Mouse (Mus musculus): ENCODE data around the gene Ccl7.

Ccl7 gene

DNA sequence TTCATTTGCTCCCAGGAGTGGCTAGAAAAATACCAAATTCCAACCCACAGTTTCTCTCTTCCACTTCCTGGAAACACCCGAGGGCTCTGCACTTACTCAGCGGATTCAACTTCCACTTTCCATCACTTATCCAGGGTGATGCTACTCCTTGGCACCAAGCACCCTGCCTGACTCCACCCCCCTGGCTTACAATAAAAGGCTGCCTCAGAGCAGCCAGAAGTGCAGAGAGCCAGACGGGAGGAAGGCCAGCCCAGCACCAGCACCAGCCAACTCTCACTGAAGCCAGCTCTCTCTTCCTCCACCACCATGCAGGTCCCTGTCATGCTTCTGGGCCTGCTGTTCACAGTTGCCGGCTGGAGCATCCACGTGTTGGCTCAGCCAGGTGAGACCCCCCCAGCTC lies 10.2 kb upstream of the Ccl7 start, which contains the start of gene Ccl2:
TSS of gene Ccl2 (plus strand) at position 216 of the 400 bp plus-strand sequence.
- no peak for DNase-seq (ENCODE audit: low spot score)

DNA sequence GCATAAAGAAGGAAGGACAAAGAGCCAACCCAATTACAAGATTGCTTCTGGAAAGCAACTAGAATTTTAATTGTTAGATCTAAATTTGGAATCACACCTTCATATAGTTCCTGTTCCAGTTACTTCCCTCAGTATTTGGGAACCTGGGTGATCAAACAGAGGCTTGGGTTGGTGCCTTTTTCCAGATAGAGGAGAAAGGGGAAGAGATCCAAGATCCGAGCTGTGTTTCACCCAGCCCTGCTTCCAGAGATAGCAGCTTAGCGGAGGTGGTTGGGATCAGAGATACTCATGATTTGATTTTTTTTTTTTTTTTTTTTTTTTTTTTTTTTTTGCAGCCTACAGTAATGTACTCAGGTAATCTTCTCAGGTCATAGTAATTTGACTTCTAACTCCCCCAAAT lies 9.7 kb upstream of the Ccl7 start:
- DNase-seq (ENCODE audit: low spot score), result no peak

DNA sequence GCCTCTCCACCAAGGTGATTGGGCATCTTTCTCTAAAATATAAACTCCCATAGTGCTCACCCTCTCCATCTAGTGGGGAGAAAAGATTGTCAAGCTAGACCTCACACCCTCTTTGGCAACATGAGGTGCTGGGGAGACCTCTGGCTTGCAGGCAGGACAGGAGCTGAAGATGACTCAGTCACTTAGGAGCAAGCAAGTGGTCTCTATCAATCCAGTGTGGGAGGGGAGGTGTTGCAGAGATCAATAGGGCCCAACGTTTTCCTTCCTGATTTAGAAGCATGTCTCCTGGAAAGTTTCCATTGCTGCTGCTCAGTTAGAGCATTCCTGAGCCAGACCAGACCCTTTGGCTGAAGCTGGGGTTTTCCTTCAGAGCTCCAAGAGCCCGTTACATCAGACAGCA lies 7.0 kb upstream of the Ccl7 start, which contains the start of gene Gm17268:
TSS of gene Gm17268 (minus strand) at position 28 of the 400 bp plus-strand sequence.
- no peak for DNase-seq (ENCODE audit: low spot score)

DNA sequence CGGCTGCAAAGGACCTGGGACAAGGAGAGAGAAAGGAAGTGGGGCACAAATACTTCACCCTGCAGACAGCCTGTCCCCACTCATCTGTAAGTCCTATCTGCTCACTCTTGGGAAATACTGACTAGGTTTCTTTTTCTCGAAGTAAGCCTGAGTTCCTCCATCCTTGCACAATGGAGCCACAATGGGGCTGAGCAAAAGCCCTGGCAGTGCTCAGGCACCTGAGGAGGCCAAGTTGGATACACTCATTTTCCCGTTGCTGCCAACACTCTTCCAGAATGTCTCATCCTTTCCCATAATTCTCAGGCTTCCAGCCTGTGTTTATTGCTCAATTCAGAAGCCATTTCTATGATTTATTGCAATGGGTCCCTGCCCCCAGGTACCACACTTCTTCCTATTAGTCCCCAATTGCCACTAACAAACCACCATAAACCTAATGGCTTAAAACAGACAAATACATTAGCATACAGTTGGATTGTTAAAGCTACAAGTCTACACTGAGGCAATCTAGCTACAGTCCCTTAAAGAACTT lies 6.3 kb upstream of the Ccl7 start:
- no peak for DNase-seq (ENCODE audit: low spot score)

DNA sequence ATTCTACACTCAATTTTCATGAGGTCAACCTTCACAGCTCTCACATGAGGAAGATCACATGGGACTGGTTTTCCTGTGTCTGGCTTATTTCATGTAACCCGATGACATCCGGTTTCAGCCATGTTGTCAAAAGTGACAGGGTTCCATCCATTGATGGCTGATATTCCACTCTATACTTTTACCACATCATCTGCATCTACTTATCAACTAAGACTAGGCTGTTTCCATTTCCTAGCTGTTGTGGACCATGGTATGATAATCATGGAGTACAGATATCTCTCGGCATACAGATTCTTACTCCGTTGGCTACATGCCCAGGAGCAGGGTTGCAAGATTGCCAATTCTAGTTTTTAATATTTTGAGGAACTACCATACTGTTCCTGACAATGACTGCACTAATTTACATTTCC lies 3.8 kb upstream of the Ccl7 start:
- DNase-seq (ENCODE audit: low spot score), result no peak

DNA sequence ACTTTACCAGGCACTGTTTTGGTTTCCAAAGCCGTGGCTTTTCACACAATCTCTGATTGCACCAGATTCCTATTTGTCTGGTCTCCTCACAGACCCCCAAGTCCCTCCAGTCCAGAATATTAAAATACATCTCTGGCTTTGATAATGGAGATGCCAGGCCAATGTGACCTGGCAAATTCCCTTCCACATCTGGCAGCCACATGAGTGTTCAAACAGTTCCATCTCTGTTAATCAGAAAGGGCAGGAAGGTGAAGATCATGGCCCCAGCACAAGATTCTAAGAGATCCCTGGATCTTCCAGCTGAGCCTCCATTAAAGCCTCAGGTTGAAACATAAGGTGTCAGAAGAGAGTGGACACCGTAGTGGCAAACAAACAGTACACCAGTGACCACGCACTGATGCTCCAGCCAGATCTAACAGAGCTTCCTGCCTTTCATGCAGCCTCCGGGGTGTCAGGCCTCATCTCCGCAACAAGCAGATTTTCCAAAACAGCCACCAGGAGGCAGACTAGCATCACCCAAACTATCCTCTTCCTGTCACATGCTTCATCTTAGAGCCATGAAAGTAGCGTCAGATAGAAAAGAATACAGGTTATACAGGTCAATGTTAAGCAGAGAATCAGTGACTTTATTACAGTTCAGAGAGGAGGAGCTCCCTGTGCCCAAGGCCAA lies 2.4 kb downstream of the Ccl7 start:
- DNase-seq (ENCODE audit: low spot score), result no peak

DNA sequence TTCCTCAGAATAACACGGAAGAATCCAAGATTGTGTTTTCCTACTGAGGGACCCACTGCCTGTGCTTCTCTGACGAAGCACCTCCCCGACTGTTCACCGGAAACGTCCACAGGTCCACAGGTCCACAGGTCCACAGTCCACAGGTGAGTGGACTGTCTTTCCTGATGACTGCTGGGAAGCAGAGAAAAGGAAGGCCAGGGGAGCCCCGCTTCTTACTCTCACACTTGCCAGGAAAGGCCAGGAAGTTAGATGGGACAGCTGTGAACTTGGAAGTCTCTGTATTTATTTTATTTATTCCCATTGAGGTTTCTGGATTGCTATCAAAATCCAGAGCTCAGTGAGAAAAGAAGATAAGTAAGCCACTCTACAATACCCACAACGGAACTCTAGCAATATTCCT lies 8.3 kb downstream of the Ccl7 start:
- DNase-seq (ENCODE audit: low spot score), result no peak

DNA sequence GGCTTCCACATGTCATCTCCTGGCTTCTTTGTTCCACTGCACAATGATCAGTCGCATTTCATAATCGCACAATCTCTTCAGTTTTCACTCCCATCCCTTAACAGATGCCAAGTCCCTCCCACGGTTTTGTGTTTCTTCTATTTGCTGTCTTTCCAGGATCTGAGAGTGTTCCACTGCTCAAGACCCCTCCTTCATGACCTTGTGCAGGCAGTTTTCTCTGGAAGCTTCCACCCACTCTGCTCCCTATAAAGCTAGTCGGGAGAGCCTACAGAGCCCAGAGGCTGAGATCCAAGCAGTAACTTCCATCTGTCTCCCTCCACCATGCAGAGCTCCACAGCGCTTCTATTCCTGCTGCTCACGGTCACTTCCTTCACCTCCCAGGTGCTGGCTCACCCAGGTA lies 12.1 kb downstream of the Ccl7 start, which contains the start of gene Ccl11:
TSS of gene Ccl11 (plus strand) at position 178 of the 400 bp plus-strand sequence.
- no peak for DNase-seq (ENCODE audit: low spot score)

DNA sequence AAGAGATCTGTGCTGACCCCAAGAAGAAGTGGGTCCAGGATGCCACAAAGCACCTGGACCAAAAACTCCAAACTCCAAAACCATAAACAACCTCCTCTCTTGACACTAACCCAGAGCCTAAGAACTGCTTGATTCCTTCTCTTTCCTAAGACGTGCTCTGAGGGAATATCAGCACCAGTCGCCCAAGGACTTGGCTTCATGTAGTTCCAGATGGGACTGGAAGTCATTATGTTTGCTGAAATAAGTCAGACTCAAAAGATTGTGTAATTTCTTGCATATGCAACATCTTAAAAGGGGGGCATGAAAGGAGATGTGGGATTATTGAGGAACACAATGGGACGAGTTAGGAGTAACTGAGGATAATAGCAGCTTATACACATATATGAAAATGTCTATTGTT lies 16.7 kb downstream of the Ccl7 start:
- DNase-seq (ENCODE audit: low spot score), result no peak

DNA sequence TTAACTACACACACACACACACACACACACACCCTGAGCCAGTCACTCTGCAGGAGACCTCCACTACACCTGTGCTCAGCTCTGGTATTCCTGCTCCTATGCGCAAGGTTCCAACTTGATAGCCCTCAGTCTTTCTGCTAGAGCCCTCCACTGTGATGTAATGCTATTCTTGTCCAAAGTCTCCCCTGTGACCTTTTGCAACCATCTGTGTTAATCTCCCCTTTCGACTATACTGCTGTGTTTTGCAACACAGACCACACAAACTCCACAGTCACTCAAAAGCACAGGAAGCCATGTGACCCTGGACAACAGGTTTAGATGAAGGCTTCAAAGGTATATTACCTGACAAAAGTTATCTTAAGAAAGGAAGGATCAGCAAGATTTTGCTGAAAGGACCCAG lies 17.9 kb downstream of the Ccl7 start:
- DNase-seq (ENCODE audit: low spot score), result no peak

DNA sequence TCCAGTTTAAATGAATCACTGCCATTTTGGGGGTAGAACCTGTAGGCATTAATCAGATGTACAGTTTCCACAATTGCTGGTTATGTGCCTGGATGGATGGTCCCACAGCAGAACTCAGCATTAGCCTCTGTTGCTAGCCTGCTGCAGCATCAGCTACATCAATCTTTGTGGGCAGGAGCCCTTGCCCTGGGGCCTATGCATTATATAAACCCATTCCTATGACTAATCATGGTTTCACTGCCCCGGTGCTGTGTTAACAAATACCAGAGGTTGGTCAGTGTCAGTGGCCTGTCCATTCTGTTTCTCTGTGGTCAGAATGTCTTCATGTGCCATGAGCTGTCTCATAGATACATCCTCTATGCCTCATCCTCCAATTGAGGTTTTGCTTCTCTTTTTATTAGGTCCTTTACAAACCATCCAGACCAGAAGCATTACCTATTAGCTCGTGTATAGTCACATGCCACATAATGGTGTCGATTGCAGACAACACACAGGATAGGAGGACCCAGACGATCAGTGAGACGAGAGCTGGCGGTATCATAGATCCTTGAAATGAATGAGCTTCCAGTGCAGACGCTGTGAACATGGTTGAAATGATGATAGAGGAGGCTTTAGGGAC lies 21.6 kb downstream of the Ccl7 start:
- no peak for DNase-seq (ENCODE audit: low spot score)

DNA sequence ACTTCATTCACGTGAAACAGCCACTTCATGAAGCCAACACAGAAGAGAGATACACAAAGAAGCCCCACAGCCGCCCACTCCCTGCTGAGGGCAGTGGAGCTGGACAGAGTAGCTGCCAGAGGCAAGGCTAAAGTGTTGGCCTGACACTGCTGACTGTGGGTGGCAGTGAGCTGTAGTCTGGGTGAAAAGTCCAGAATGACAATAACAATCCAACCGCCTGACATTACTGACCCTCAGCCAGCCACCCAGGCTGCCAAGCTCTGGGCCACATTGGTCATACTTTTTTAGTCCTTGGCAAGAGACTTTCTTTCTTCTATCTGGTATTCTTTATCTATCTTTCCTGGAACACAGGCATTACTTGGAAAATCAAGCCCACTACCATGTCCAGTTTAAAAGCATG lies 25.6 kb downstream of the Ccl7 start:
- DNase-seq (ENCODE audit: low spot score), result no peak

DNA sequence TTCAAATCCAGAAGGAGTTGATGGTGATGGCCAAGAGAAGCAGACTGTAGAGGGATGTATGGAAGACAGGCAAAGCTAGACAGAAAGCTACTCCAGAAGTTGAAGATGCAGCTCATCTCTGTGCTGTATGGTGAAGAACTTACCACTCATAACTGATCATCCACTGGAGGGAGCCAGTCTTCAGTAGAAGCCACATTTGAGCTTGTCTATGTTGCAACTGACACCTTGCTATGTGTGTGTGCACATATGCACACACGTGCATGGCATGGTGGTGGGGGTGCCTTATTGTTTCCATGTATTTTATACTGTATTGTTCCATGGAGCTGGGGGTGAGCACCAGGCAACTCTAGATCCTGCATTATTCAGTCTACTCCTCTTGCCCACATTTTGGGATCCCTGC lies 26.9 kb downstream of the Ccl7 start:
- no peak for DNase-seq (ENCODE audit: low spot score)

DNA sequence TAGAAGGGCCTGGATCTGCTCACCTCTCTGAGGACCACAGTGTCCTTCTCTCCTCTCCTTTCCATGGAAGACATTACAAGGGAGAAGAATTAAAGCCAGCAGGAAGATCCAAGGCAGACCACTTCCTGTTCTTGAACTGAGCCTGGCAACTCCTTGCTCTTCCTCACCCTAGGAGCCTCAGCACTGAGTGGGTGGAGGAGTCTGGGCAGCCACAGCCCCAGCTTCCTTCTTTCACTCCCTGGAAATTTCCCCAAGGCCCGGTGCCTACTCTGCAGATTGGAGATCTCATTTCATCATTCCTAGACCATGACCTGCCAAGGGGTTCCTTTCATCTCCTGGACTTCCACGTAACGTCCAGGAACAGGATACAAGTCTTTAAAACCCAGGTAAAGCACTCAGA lies 27.5 kb downstream of the Ccl7 start:
- no peak for DNase-seq (ENCODE audit: low spot score)

DNA sequence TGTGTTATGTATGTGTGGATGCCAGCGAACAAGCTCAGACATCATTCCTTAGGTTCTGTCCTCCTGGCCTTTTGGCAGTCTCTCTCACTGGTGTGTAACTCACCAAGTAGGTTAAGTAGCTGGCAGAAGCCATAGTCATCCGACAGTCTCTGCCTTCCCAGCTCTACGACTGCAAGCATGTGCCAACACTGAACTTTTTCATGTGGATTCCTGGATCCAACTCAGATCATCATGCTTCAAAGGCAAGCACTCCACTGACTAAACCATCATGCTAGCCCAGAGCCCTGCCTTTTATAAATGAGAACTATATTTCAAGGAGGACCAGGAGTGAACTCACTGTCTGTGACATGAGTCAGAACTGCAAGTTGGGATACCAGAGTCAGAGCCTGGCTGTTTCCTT lies 28.2 kb downstream of the Ccl7 start:
- no peak for DNase-seq (ENCODE audit: low spot score)

DNA sequence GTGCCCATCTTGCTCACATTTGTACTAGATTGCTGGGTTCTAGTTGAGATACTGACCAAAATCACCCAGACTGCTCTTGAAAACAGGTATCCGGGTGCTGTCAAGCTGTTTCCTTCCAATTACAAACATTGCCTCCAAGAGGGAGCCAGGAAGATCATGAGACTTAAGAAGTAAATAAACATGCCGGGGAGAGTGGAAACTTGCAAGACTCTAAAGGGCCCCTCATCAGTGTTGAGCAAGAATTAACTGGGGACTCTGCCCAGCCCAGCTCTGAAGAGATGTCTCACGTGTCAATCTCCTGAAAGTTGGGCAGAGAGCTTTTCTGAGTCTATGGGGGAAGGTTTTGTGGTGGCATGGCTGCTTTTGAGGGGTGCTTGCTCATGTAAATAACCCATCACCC lies 31.5 kb downstream of the Ccl7 start:
- no peak for DNase-seq (ENCODE audit: low spot score)

DNA sequence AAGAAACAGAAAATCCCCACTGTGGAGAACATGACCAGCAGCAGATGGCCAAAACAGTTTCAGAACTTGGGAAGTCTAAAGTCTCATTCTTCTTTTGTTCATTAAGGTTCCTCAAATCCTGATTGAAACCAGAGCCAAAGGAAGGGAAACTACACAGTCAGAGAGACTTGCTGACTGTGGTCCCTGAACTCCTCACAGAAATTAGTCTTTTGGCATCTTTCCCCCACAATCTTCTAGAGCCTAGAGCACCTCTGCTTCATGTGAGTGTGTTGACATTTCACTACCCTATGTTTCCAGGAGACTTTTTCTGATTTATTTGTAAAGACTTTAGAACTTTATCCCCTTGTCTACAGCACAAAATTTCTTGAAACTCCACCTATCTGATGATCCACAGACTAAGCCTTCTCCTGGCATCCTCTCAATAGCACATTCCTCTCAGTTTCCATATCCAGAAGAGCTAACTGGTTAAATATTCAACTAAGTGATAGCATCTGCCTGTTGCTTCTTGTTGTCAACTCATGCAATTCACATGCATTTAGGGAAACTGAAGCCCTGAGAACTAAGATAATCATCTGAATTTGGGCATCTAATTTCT lies 32.7 kb downstream of the Ccl7 start:
- no peak for DNase-seq (ENCODE audit: low spot score)

DNA sequence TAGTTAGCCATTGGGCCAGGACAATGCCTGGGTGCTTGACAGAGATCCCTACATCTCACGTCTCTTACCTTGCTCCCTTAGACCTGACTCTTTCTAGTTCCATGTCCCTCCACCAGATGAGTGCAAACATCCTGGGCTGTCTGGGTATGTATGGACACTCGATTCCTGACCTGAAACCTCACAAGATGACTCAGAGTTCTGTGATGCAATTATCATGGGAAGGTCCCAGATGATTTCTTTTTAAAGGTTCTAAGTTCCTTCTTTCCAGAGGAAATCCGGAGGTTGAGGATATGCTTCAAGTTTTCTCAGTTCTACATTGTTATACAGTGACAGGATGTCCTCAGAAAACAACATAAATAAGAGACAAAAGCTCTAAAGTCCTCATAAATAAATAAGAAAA lies 35.4 kb downstream of the Ccl7 start:
- DNase-seq (ENCODE audit: low spot score), result no peak

DNA sequence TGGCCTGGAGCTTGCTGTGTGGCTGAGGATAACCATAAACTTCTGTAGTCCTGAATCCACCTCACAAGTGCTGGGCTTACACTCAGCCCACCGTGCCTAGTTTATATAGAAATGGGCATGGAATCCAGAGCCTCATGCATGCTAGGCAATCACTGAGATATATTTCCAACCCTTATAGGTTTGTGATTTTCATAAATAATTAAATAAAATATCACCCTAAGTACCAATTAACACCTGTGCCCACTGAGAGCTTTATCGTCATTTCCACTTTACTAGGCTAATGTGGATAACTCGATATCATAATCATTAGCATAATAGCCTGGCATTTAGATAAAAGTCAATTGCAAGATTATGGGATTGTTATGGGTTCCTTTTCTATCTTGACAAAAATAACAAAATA lies 38.8 kb downstream of the Ccl7 start:
- no peak for DNase-seq (ENCODE audit: low spot score)
